Mouse (Mus musculus) adrenal gland, postnatal 25 days (tissue): Measurements from ENCODE around the gene Inca1. TPM values are rescaled to one million over a fixed set of nuclear protein-coding genes. Genes with fewer than 3 reads are reported as not detected.

Experiments
- DNase-seq: peaks from one replicate; pipeline ENCODE4 v3.0.0; 2021; ENCODE audit warnings: mixed read lengths
- long read RNA-seq: library from polyadenylated mRNA; stranded (forward); transcript quantifications from one replicate; pipeline ENCODE4 v2.0.0, GENCODE M21; 2021
- total RNA-seq: library from RNA; stranded (reverse); gene quantifications from 2 replicates; pipeline ENCODE4 v1.2.3, GENCODE M21; 2021

Inca1 gene
- 9.1 and 12.2 TPM in 2 replicates for total RNA-seq
- long read RNA-seq, transcript Inca1-203 (7 exons, 1,080 nt), result major isoform, 10 of 13 reads
- long read RNA-seq, partial matches to known transcripts, result 0 of 13 reads
- long read RNA-seq, other reads (novel, unspliced or antisense), result 2 of 13 reads

- DNase-seq, result peak; percentile 96
Measured at GRCm38 (mm10) chr11:70699722-70700556, at the start of gene Inca1, which contains the start of gene Kif1c. Inca1 (minus strand) TSS chr11:70700155. Kif1c (plus strand) TSS chr11:70700548.

GRCm38 (mm10) chr11:70747876-70748545, 48.1 kb upstream of the Inca1 start:
- no peak for DNase-seq

- no peak for DNase-seq
Measured at GRCm38 (mm10) chr11:70745636-70746035, 45.7 kb upstream of the Inca1 start.

GRCm38 (mm10) chr11:70742581-70743459, 42.9 kb upstream of the Inca1 start:
- no peak for DNase-seq

- DNase-seq, result no peak
Measured at GRCm38 (mm10) chr11:70742117-70742516, 42.2 kb upstream of the Inca1 start.

- no peak for DNase-seq
Measured at GRCm38 (mm10) chr11:70741603-70742002, 41.6 kb upstream of the Inca1 start.

- no peak for DNase-seq
Measured at GRCm38 (mm10) chr11:70737749-70738148, 37.8 kb upstream of the Inca1 start.

GRCm38 (mm10) chr11:70733256-70733655, 33.3 kb upstream of the Inca1 start:
- no peak for DNase-seq

GRCm38 (mm10) chr11:70731178-70731577, 31.2 kb upstream of the Inca1 start:
- no peak for DNase-seq

GRCm38 (mm10) chr11:70730427-70731038, 30.6 kb upstream of the Inca1 start:
- no peak for DNase-seq

- DNase-seq, result no peak
Measured at GRCm38 (mm10) chr11:70727385-70727784, 27.4 kb upstream of the Inca1 start.

GRCm38 (mm10) chr11:70726585-70726984, 26.6 kb upstream of the Inca1 start:
- DNase-seq, result no peak

GRCm38 (mm10) chr11:70724706-70725105, 24.8 kb upstream of the Inca1 start:
- DNase-seq, result no peak

GRCm38 (mm10) chr11:70721072-70721471, 21.1 kb upstream of the Inca1 start:
- DNase-seq, result peak; percentile 31

- DNase-seq, result no peak
Measured at GRCm38 (mm10) chr11:70720567-70720966, 20.6 kb upstream of the Inca1 start.

- peak; percentile 29 for DNase-seq
Measured at GRCm38 (mm10) chr11:70718481-70718880, 18.5 kb upstream of the Inca1 start.

- DNase-seq, result peak; percentile 51
Measured at GRCm38 (mm10) chr11:70715832-70716231, 15.9 kb upstream of the Inca1 start.

- no peak for DNase-seq
Measured at GRCm38 (mm10) chr11:70713222-70713621, 13.3 kb upstream of the Inca1 start.

- DNase-seq, result no peak
Measured at GRCm38 (mm10) chr11:70711026-70711425, 11.1 kb upstream of the Inca1 start.

- no peak for DNase-seq
Measured at GRCm38 (mm10) chr11:70706127-70706526, 6.2 kb upstream of the Inca1 start.

GRCm38 (mm10) chr11:70702781-70703180, 2.8 kb upstream of the Inca1 start:
- DNase-seq, result peak; percentile 59
